Mouse (Mus musculus) stomach, embryonic 15.5 days (tissue): ENCODE measurements around the gene C130050O18Rik. TPM values are rescaled to one million over a fixed set of nuclear protein-coding genes. Genes with fewer than 3 reads are reported as not detected.

Source experiments
- ATAC-seq: fragments of 200-750 bp; cut with Nextera tagmentation; 2 replicates; pipeline ENCODE4 v1.8.0; 2017; ENCODE audit warnings: low read depth, moderate number of reproducible peaks, moderate TSS enrichment; ENCODE audit not compliant: insufficient read depth, low FRiP score
- H3K27ac ChIP-seq: fragments of 300-500 bp; sonication (generic); 2 replicates; pipeline ENCODE4 v1.5.1; 2015; ENCODE audit warnings: mild to moderate bottlenecking, inconsistent platforms
- H3K27me3 ChIP-seq: fragments of 300-500 bp; sonication (generic); replicated peaks from 2 replicates; pipeline ENCODE4 v1.6.1; 2015; ENCODE audit warnings: inconsistent platforms
- H3K36me3 ChIP-seq: fragments of 300-500 bp; sonication (generic); 2 replicates; pipeline ENCODE4 v1.6.1; 2015; ENCODE audit warnings: inconsistent platforms
- H3K4me1 ChIP-seq: fragments of 300-500 bp; sonication (generic); 2 replicates; pipeline ENCODE4 v1.6.1; 2015; ENCODE audit warnings: inconsistent platforms
- H3K4me2 ChIP-seq: fragments of 300-500 bp; sonication (generic); 2 replicates; pipeline ENCODE4 v1.6.1; 2015; ENCODE audit warnings: mild to moderate bottlenecking, inconsistent platforms
- H3K4me3 ChIP-seq: fragments of 300-500 bp; sonication (generic); replicated peaks from 2 replicates; pipeline ENCODE4 v1.5.1; 2015; ENCODE audit warnings: inconsistent platforms
- H3K9ac ChIP-seq: fragments of 300-500 bp; sonication (generic); 2 replicates; pipeline ENCODE4 v1.6.1; 2015; ENCODE audit warnings: inconsistent platforms
- H3K9me3 ChIP-seq: fragments of 300-500 bp; sonication (generic); 2 replicates; pipeline ENCODE4 v1.6.1; 2016; ENCODE audit warnings: inconsistent platforms
- WGBS: fragments of 180-500 bp; shearing (Covaris S2); methylation state at CpG from one replicate; pipeline ENCODE4 v1.1.7; 2015; 5-methylcytosine and 5-hydroxymethylcytosine counted together
- polyA plus RNA-seq: library from polyadenylated mRNA; unstranded; fragments of >200 nt; fragmentation: Nextera tagmentation; extraction: Ambion mirVana; gene quantifications from 2 replicates; pipeline ENCODE4 v1.2.1, GENCODE M21; 2015

Gene C130050O18Rik
- polyA plus RNA-seq, 1 experiment from 2014 or later: 0.72 TPM

DNA sequence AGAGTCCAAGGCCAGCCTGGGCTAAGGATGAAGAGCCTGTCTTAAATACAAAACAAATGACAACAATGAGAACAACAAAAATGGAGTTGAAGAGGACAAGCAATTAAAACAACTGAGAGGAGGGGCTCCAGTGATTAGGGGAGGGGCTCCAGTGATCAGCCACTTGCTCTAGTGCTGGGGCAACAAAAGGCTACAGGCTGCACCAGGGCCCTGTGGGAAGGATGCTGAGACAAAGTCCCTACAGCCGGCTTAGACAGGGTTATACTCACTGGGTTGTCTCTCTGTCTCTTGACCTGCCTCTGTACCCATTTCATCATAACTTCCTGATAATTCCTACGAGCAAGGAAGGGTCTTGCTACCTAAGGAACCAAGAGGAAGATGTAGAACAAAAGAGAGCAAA, 13.0 kb downstream of the C130050O18Rik start:
- peaks cover 11% of the 10 kb centered on the region for H3K4me1 ChIP-seq
- ATAC-seq: no peak
- no peak overlapping the region for H3K4me2 ChIP-seq
- no peak overlapping the region for H3K9ac ChIP-seq
- H3K4me3 ChIP-seq: no peak overlapping the region
- no peaks in the 10 kb centered on the region for H3K36me3 ChIP-seq
- no peaks in the 10 kb centered on the region for H3K9me3 ChIP-seq
- no peaks in the 10 kb centered on the region for H3K27me3 ChIP-seq
- WGBS: 68% methylated on average over 2 of the region's 2 CpGs
- no peak overlapping the region for H3K27ac ChIP-seq

DNA sequence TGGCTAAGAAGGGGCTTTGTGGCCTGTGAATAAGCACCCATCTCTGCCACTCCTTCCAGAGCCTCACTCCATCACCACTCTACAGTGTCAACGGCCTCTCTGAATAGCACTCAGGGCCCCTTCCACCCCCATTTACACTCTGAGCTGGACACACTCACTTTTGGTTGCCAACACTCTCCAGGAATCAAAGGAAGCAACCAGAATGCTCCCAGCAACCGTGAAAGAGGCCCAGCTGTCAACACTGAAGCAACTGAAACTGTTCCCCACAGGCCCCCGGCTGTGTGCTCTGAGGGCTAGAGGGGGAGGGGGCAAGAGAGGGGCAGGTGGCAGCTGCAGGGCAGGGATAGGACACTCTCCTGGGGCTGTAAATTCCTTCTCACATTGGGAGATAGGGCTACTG, 13.6 kb downstream of the C130050O18Rik start:
- Histone ChIP-seq H3K4me3 (no peak overlapping the region), H3K4me2 (no peak overlapping the region), H3K36me3 (no peaks in the 10 kb centered on the region), H3K27me3 (no peaks in the 10 kb centered on the region), H3K9ac (no peak overlapping the region), H3K27ac (no peak overlapping the region), H3K9me3 (no peaks in the 10 kb centered on the region), H3K4me1 (peaks cover 14% of the 10 kb centered on the region)
- no peak for ATAC-seq
- WGBS: 27% methylated on average over 3 of the region's 3 CpGs

DNA sequence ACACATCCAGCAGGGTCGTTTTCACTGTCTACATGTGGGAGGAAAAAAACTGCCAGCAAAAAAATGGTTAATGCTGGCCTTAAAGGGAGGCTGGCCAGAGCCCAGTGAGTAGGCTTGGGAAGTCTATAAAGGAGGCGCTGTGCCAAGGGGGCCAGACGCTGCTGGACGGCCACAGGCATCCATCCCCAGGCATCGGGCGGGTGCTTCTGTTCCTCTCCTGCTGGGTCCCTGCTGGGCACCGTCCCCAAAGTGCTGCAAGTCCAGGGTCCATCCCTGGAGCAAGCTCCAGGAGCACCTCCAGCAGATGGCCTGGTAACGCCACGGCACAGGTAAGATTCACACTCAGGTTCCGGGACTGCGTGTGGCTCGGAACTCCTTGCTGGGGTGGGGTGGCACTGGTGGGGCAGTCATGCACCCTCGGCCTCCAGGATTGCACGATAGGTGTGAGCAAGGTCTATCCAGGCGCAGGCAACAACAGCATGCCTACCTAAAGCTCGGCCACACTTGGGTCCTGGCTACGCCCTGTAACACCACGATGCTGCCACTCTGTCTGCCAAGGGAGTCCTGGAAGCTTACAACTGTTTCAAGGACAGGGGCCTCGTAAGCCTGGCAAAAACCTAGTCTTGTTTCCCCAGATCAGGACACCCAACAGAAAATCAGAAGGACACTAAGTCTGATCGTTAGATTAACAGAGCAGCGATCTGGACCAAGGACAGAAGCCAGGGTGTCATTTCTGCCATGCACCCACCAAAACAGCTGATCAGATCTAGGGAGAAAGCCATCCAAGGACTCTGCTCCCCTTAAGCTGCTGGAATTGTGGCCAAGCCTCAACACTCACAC, 18.2 kb downstream of the C130050O18Rik start, which contains the start of gene Gper1:
Gene Gper1 (plus strand): TSS at position 126 of the 840 bp plus-strand sequence.
- Histone ChIP-seq H3K9me3 (no peaks in the 10 kb centered on the region), H3K4me1 (peaks cover 14% of the 10 kb centered on the region), H3K27me3 (no peaks in the 10 kb centered on the region), H3K36me3 (no peaks in the 10 kb centered on the region), H3K27ac (no peak within 1 kb of the TSS), H3K4me3 (peak within 1 kb of the TSS; percentile 23), H3K4me2 (peak within 1 kb of the TSS; percentile 45), H3K9ac (no peak within 1 kb of the TSS)
- ATAC-seq: peak; percentile 45; the same call in 1 of the 2 replicates
- WGBS: 51% methylated on average over 21 of the region's 21 CpGs

- Histone ChIP-seq H3K4me1 (peaks cover 15% of the 10 kb centered on the region), H3K27me3 (no peaks in the 10 kb centered on the region), H3K9me3 (no peaks in the 10 kb centered on the region), H3K27ac (no peak overlapping the region), H3K36me3 (no peaks in the 10 kb centered on the region), H3K4me3 (no peak overlapping the region), H3K9ac (no peak overlapping the region), H3K4me2 (no peak overlapping the region)
- ATAC-seq: no peak
- WGBS: 69% methylated on average over 9 of the region's 9 CpGs
Measured at GRCm38 (mm10) chr5:139425198-139425597, 20.1 kb downstream of the C130050O18Rik start.

GRCm38 (mm10) chr5:139427001-139427400, 21.9 kb downstream of the C130050O18Rik start:
- no peak for ATAC-seq
- WGBS: 86% methylated on average over 9 of the region's 9 CpGs

DNA sequence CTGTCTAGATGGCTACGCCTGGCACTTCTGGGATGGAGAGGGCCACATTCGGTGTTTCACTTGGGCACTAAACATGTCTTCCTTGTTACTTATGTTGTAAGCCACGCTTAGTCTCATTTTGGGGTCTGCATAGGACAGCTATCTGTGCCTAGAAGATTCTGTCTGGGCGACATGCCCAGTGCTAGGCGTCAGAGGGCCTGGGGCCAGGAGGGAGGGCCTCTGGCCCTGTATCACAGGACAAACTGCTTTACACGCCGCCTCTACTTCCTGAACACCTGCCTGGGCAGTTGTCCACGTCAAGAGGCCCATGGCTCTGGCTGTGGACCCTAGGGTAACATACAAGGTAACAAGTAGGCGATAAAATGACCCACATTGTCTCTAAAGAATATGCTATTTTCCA, 22.9 kb downstream of the C130050O18Rik start:
- no peak overlapping the region for H3K27ac ChIP-seq
- no peak for ATAC-seq
- no peaks in the 10 kb centered on the region for H3K27me3 ChIP-seq
- H3K9me3 ChIP-seq: no peaks in the 10 kb centered on the region
- 63% methylated on average over 9 of the region's 9 CpGs for WGBS
- no peaks in the 10 kb centered on the region for H3K36me3 ChIP-seq
- no peak overlapping the region for H3K4me3 ChIP-seq
- H3K9ac ChIP-seq: no peak overlapping the region
- H3K4me1 ChIP-seq: peaks cover 20% of the 10 kb centered on the region
- no peak overlapping the region for H3K4me2 ChIP-seq

More at GRCm38 (mm10) chr5:139427001-139427400, 21.9 kb downstream of the C130050O18Rik start:
- Histone ChIP-seq H3K4me1 (peaks cover 21% of the 10 kb centered on the region), H3K9me3 (no peaks in the 10 kb centered on the region), H3K27me3 (no peaks in the 10 kb centered on the region), H3K4me3 (no peak overlapping the region), H3K9ac (no peak overlapping the region), H3K36me3 (no peaks in the 10 kb centered on the region), H3K4me2 (no peak overlapping the region), H3K27ac (no peak overlapping the region)

DNA sequence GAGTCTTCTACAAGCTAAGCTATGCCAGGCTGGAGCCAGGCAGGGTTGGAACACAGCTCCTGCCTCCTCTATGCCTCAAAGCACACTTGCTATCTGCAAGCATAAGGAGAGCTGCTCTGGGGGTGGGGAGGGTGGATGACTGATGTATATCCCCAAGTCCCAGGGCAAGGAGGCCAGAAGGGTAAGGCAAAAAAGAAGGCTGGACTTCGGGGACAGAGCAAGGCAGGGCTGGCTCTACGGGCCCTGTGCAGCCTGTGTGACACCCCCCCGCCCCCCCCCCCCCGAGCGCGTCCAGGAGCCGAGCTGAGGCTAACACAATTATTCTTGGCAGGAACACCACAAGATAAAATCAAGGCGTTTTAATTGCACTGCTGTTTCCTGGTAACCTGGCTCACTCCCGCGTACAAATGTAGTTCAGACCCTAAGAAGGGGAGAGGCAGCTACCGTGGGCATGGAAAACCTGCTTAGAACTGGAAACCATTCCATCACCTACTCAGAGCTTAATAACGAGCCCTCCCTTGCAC, 24.8 kb downstream of the C130050O18Rik start:
- peaks cover 16% of the 10 kb centered on the region; the same call in 1 of the 2 replicates for H3K4me1 ChIP-seq
- H3K4me2 ChIP-seq: no peak overlapping the region
- ATAC-seq: peak; percentile 51; the same call in 1 of the 2 replicates
- H3K9me3 ChIP-seq: no peaks in the 10 kb centered on the region
- H3K36me3 ChIP-seq: no peaks in the 10 kb centered on the region
- no peak overlapping the region for H3K9ac ChIP-seq
- H3K4me3 ChIP-seq: no peak overlapping the region
- WGBS: 27% methylated on average over 12 of the region's 12 CpGs
- 0 out of 2 replicates have a peak overlapping the region, but pooled peaks have one; percentile 40 for H3K27ac ChIP-seq
- H3K27me3 ChIP-seq: no peaks in the 10 kb centered on the region

DNA sequence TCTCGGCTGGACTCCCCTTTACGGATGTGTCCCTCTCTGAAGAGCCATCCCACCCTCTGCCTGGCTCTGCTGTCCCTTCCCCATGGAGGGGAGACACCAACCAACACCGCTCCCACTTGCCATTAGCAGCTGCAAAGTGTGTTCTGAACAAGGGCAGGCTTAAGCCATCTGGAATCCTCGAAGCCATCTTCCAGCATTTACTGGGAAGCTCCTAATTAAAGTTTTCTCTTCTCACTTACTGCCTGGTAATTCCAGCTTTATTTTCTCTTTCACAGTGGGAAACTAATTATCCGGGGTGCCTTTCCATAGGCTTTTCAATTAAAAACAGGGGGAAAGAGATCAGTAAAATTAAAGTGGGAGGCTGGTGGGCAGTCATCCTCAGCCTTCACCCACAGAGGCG, 27.3 kb downstream of the C130050O18Rik start:
- WGBS: 74% methylated on average over 6 of the region's 6 CpGs
- H3K9me3 ChIP-seq: no peaks in the 10 kb centered on the region
- H3K27ac ChIP-seq: no peak overlapping the region
- no peak overlapping the region for H3K9ac ChIP-seq
- H3K36me3 ChIP-seq: 0 out of 2 replicates have a peak, but pooled peaks cover 3% of the 10 kb centered on the region
- no peak for ATAC-seq
- H3K4me1 ChIP-seq: peaks cover 16% of the 10 kb centered on the region; the same call in 1 of the 2 replicates
- H3K4me2 ChIP-seq: no peak overlapping the region
- H3K27me3 ChIP-seq: no peaks in the 10 kb centered on the region
- H3K4me3 ChIP-seq: no peak overlapping the region

- no peak for ATAC-seq
- 74% methylated on average over 7 of the region's 7 CpGs for WGBS
Measured at GRCm38 (mm10) chr5:139432747-139433508, 27.8 kb downstream of the C130050O18Rik start.

GRCm38 (mm10) chr5:139433842-139434568, 28.9 kb downstream of the C130050O18Rik start:
- 78% methylated on average over 9 of the region's 9 CpGs for WGBS
- ATAC-seq: no peak
- Histone ChIP-seq H3K4me2 (no peak overlapping the region), H3K4me1 (peaks cover 16% of the 10 kb centered on the region), H3K27me3 (no peaks in the 10 kb centered on the region), H3K9me3 (no peaks in the 10 kb centered on the region), H3K27ac (no peak overlapping the region), H3K36me3 (0 out of 2 replicates have a peak, but pooled peaks cover 3% of the 10 kb centered on the region), H3K9ac (no peak overlapping the region), H3K4me3 (no peak overlapping the region)

More at GRCm38 (mm10) chr5:139432747-139433508, 27.8 kb downstream of the C130050O18Rik start:
- Histone ChIP-seq H3K4me1 (peaks cover 16% of the 10 kb centered on the region; the same call in 1 of the 2 replicates), H3K9ac (no peak overlapping the region), H3K27me3 (no peaks in the 10 kb centered on the region), H3K36me3 (0 out of 2 replicates have a peak, but pooled peaks cover 3% of the 10 kb centered on the region), H3K4me3 (no peak overlapping the region), H3K4me2 (no peak overlapping the region), H3K9me3 (no peaks in the 10 kb centered on the region), H3K27ac (no peak overlapping the region)

GRCm38 (mm10) chr5:139434940-139435339, 29.9 kb downstream of the C130050O18Rik start:
- Histone ChIP-seq H3K9ac (no peak overlapping the region), H3K4me1 (peaks cover 12% of the 10 kb centered on the region), H3K27me3 (no peaks in the 10 kb centered on the region), H3K9me3 (no peaks in the 10 kb centered on the region), H3K4me3 (no peak overlapping the region), H3K27ac (no peak overlapping the region), H3K4me2 (no peak overlapping the region), H3K36me3 (0 out of 2 replicates have a peak, but pooled peaks cover 3% of the 10 kb centered on the region)
- no peak for ATAC-seq
- 50% methylated on average over 8 of the region's 8 CpGs for WGBS
